Mouse (Mus musculus) heart, postnatal 10 days (tissue): ENCODE results near the gene Soga1. TPM values are rescaled to one million over a fixed set of nuclear protein-coding genes. Genes with fewer than 3 reads are reported as not detected.

Experiments
- DNase-seq, 2 experiments: peaks; one replicate each; pipeline ENCODE4 v3.0.0; 2021
- intact Hi-C: fragments of 180-260 bp; cut with DNase I; formaldehyde crosslinking; loops from one replicate; pipeline ENCODE4 v1.15.1; 2025
- total RNA-seq, 2 experiments: library from RNA; stranded (reverse); gene quantifications; 2 replicates each; pipeline ENCODE4 v1.2.3; 2021

The Soga1 gene
- total RNA-seq: 10 to 100 TPM; 33.3 to 34.6 TPM

GRCm38 (mm10) chr2:157078793-157079700 is at the start of gene Soga1:
Soga1 (minus strand) TSS chr2:157079254.
- DNase-seq: peak; percentile 88 to 92
- intact Hi-C loops: loop anchor here (2.0 to 10.0 kb wide), 4 partner anchors 28 to 354 kb away; no protein-coding TSS in a partner anchor

GRCm38 (mm10) chr2:157128072-157128471 is 49.0 kb upstream of the Soga1 start:
- intact Hi-C loops: no loop called here
- peak in 1 of 2 experiments; percentile 10 for DNase-seq

GRCm38 (mm10) chr2:157127370-157127769 is 48.3 kb upstream of the Soga1 start:
- DNase-seq: no peak
- intact Hi-C loops: no loop called here

- no peak for DNase-seq
- intact Hi-C loops: no loop called here
Observed at GRCm38 (mm10) chr2:157125246-157125645, 46.2 kb upstream of the Soga1 start.

GRCm38 (mm10) chr2:157121766-157122165 is 42.7 kb upstream of the Soga1 start:
- intact Hi-C loops: no loop called here
- no peak for DNase-seq

- DNase-seq: no peak
- intact Hi-C loops: no loop called here
Observed at GRCm38 (mm10) chr2:157119075-157119474, 40.0 kb upstream of the Soga1 start.

GRCm38 (mm10) chr2:157118556-157118955 is 39.5 kb upstream of the Soga1 start:
- no peak for DNase-seq
- intact Hi-C loops: no loop called here

- intact Hi-C loops: no loop called here
- peak in 1 of 2 experiments; percentile 47 for DNase-seq
Observed at GRCm38 (mm10) chr2:157116964-157117363, 37.9 kb upstream of the Soga1 start.

GRCm38 (mm10) chr2:157108236-157108635 is 29.2 kb upstream of the Soga1 start:
- intact Hi-C loops: no loop called here

GRCm38 (mm10) chr2:157104454-157104853 is 25.4 kb upstream of the Soga1 start:
- intact Hi-C loops: no loop called here
- DNase-seq: no peak

More at GRCm38 (mm10) chr2:157108236-157108635, 29.2 kb upstream of the Soga1 start:
- no peak for DNase-seq

GRCm38 (mm10) chr2:157102256-157102655 is 23.2 kb upstream of the Soga1 start:
- no peak for DNase-seq
- intact Hi-C loops: no loop called here

GRCm38 (mm10) chr2:157101650-157102049 is 22.6 kb upstream of the Soga1 start:
- DNase-seq: no peak
- intact Hi-C loops: no loop called here

- DNase-seq: no peak
Observed at GRCm38 (mm10) chr2:157100319-157100605, 21.2 kb upstream of the Soga1 start.

GRCm38 (mm10) chr2:157099532-157100318 is 20.7 kb upstream of the Soga1 start:
- intact Hi-C loops: loop anchor here (5.0 kb wide), 1 partner anchor 292 kb away; no protein-coding TSS in a partner anchor

More at GRCm38 (mm10) chr2:157100319-157100605, 21.2 kb upstream of the Soga1 start:
- intact Hi-C loops: no loop called here

GRCm38 (mm10) chr2:157095005-157095755 is 16.1 kb upstream of the Soga1 start:
- peak; percentile 81 to 91 for DNase-seq
- intact Hi-C loops: loop anchor here (1.0 to 5.0 kb wide), 4 partner anchors 64 to 288 kb away; no protein-coding TSS in a partner anchor

More at GRCm38 (mm10) chr2:157099532-157100318, 20.7 kb upstream of the Soga1 start:
- DNase-seq: no peak

- DNase-seq: peak; percentile 54 to 57
Observed at GRCm38 (mm10) chr2:157092024-157092423, 13.0 kb upstream of the Soga1 start.

GRCm38 (mm10) chr2:157087536-157088317 is 8.7 kb upstream of the Soga1 start:
- no peak for DNase-seq
- intact Hi-C loops: no loop called here

More at GRCm38 (mm10) chr2:157092024-157092423, 13.0 kb upstream of the Soga1 start:
- intact Hi-C loops: no loop called here

- no peak for DNase-seq
- intact Hi-C loops: no loop called here
Observed at GRCm38 (mm10) chr2:157086796-157087195, 7.7 kb upstream of the Soga1 start, which contains the start of gene Tldc2. Tldc2 (plus strand) TSS chr2:157087055.

GRCm38 (mm10) chr2:157084831-157085585 is 6.0 kb upstream of the Soga1 start:
- intact Hi-C loops: no loop called here
- DNase-seq: no peak
